In genomic region chr2:167578521-167578920, GRCm38 (mm10) we compare ENCODE assay signal across 11 mouse cellular contexts. TPM values are rescaled to one million over a fixed set of nuclear protein-coding genes. Genes with fewer than 3 reads are reported as not detected.
DNase-seq lines count a peak whose midpoint lies in the region; ATAC-seq lines count a peak whose summit lies in the region.
"Had no signal": no experiment of that assay in that cellular context is flagged by ENCODE, and none has a peak within 500 bp of the region (broad histone marks: within the 10 kb centered on the region; RNA-seq: fewer than 3 reads in every experiment).

No protein-coding gene starts in this region.

- peak; percentile 71 for DNase-seq in embryo, embryonic 10 days (ENCODE audit: low spot score)
- DNase-seq in embryo, embryonic 9.5 days (ENCODE audit: extremely low spot score), result no peak
- peak; percentile 17 for DNase-seq in CD4-positive helper T cell, adult 2 months (ENCODE audit: low read depth, low spot score)
- DNase-seq in embryo, embryonic 11 days, result peak; percentile 64
- DNase-seq in naive thymus-derived CD4-positive, alpha-beta T cell, adult 2 months (ENCODE audit: low read depth), result peak; percentile 51
- no peak for DNase-seq in kidney, postnatal 4 days
- no peak for DNase-seq in urinary bladder, postnatal 4 days (ENCODE audit: low spot score in 2 of 2)
- DNase-seq: cerebellum, postnatal 25 days; right cerebral cortex, postnatal 4 days had no signal

- ATAC-seq in activated CD4-positive, CD25-positive, alpha-beta regulatory T cell, adult 4 months, result no peak
- ATAC-seq: forebrain, embryonic 15.5 days had no signal

RNA-seq across cellular contexts. Expression of gene Snai1, which starts 40.5 kb away (rescaled TPM):
- polyA plus RNA-seq in activated CD4-positive, CD25-positive, alpha-beta regulatory T cell, adult 4 months (2017; shearing (Covaris generic)), result not detected

RNA-seq across cellular contexts. Expression of gene Ube2v1, which starts 53.4 kb away (rescaled TPM):
- 100 to 1,000 TPM; 308 to 398 TPM for polyA plus RNA-seq in activated CD4-positive, CD25-positive, alpha-beta regulatory T cell, adult 4 months (2017; shearing (Covaris generic))

Comparison
In these comparisons a context has a peak if more than half of its experiments do, and no peak if none do; other contexts are left out.
1. DNase-seq: peak in embryo, embryonic 10 days (single experiment), CD4-positive helper T cell, adult 2 months (single experiment), embryo, embryonic 11 days (single experiment) and naive thymus-derived CD4-positive, alpha-beta T cell, adult 2 months (single experiment); none in embryo, embryonic 9.5 days (single experiment), kidney, postnatal 4 days (0 of 2) and urinary bladder, postnatal 4 days (0 of 2).